Mouse (Mus musculus): ENCODE measurements around the gene Lcmt1.

DNA sequence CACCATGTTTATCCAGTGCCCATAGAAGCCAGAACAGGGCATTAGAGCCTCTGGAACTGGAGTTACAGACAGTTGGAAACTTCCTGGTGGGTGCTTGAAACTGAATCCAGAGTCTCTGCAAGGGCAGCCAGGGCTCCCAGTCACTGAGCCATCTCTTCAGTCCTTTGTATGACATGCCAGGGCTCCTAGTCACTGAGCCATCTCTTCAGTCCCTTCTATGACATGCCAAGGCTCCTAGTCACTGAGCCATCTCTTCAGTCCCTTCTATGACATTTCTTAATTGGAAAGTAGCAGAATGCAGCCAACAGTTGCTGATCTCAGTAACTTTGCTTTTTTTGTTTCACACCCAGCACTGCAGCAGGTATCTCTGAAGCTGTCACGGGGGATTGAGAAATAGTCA, 72.5 kb downstream of the Lcmt1 start:
- TF ChIP-seq CTCF (IDR thresholded peaks at IDR 0.05; ENCODE audit: insufficient read depth, low read length), result no peak
- no peak for TF ChIP-seq POLR2A (IDR thresholded peaks at IDR 0.05; ENCODE audit: borderline replicate concordance, extremely low read depth, low read depth, low read length)
